Mouse (Mus musculus) G1E (cell line): ENCODE results near the gene Lrp1. TPM values are rescaled to one million over a fixed set of nuclear protein-coding genes. Genes with fewer than 3 reads are reported as not detected.

ENCODE experiments used
- ATAC-seq: 2 replicates; pipeline ENCODE4 v1.8.0; 2016; ENCODE audit warnings: mild to moderate bottlenecking; ENCODE audit not compliant: insufficient number of reproducible peaks, poor library complexity, low FRiP score, severe bottlenecking; ENCODE audit errors: extremely low read depth
- DNase-seq: peaks from one replicate; pipeline ENCODE4 v3.0.0; 2012; ENCODE audit warnings: low spot score
- H3K27me3 ChIP-seq: 2 replicates; pipeline ENCODE4 v1.6.1; 2012; ENCODE audit warnings: mild to moderate bottlenecking, low read length, inconsistent platforms; ENCODE audit not compliant: insufficient read depth
- H3K36me3 ChIP-seq: replicated peaks from 2 replicates; pipeline ENCODE3; 2012; ENCODE audit warnings: mild to moderate bottlenecking, inconsistent platforms
- H3K4me1 ChIP-seq: 2 replicates; pipeline ENCODE4 v1.6.1; 2012; ENCODE audit warnings: low read depth, low read length, inconsistent platforms, mixed read lengths; ENCODE audit not compliant: insufficient read depth
- H3K4me3 ChIP-seq: 2 replicates; pipeline ENCODE4 v1.5.1; 2012; ENCODE audit warnings: low read depth, mild to moderate bottlenecking, inconsistent platforms, low read length, moderate library complexity, mixed read lengths
- H3K9me3 ChIP-seq: replicated peaks from 2 replicates; pipeline ENCODE4 v1.6.1; 2012; ENCODE audit warnings: inconsistent platforms
- CTCF ChIP-seq: IDR thresholded peaks from 2 replicates; pipeline ENCODE4 v1.5.1; 2012; ENCODE audit warnings: low read depth, low read length, inconsistent platforms, mixed read lengths
- GATA1 ChIP-seq: IDR thresholded peaks from 2 replicates; pipeline ENCODE4 v1.6.1; 2012; ENCODE audit warnings: borderline replicate concordance, low read length, inconsistent platforms, mixed read lengths
- GATA2 ChIP-seq: IDR thresholded peaks from 2 replicates; pipeline ENCODE4 v1.6.1; 2012; ENCODE audit warnings: low read depth, low read length, inconsistent platforms, borderline replicate concordance
- POLR2AphosphoS5 ChIP-seq: IDR thresholded peaks from 2 replicates; pipeline ENCODE4 v1.6.1; 2012; ENCODE audit warnings: low read depth, low read length, inconsistent platforms; ENCODE audit not compliant: insufficient replicate concordance
- TAL1 ChIP-seq: conservative IDR thresholded peaks from 2 replicates; pipeline ENCODE4 v1.6.1; 2012; ENCODE audit warnings: low read depth, low read length, inconsistent platforms, mixed read lengths
- polyA plus RNA-seq: library from polyadenylated mRNA; stranded (reverse); fragments of >175 nt; gene quantifications from 2 replicates; pipeline ENCODE4 v1.2.3, GENCODE M21; 2012
- total RNA-seq, 2 experiments: library from RNA; stranded (forward) in 1 of 2; stranded (reverse) in 1 of 2; fragments of 200-1000 nt in 1 of 2; fragments of >200 nt in 1 of 2; fragmentation: Nextera tagmentation in 1 of 2; gene quantifications; 2 replicates each; pipeline ENCODE4 v1.2.3; 2014 to 2017

Gene Lrp1
- total and polyA plus RNA-seq, 3 experiments: 0.27 to 0.67 (median 0.30) TPM

DNA sequence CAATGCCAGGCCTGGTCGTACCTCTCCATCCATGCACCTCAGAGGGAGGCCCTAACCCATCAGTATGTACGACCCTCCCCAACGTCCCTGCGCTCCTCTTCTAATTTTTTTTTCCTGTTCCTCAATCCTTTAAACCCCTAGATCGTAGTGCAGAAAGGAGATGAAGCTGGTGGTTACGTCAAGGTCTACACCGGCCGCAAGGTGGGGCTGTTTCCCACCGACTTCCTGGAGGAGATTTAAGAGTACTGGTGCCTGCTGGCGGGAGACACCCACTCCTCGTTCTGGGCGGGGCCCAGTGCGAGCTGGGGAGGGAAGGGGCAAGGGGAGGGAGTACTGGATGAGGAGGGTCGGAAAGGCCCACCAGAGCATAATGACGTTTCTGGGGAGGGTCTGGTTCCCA lies 112.7 kb downstream of the Lrp1 start:
- H3K36me3 ChIP-seq: no peaks in the 10 kb centered on the region
- H3K27me3 ChIP-seq: peaks cover 74% of the 10 kb centered on the region
- H3K9me3 ChIP-seq: no peaks in the 10 kb centered on the region
- DNase-seq (peak; percentile 77), ATAC-seq (no peak)
- H3K4me1 ChIP-seq: peaks cover 51% of the 10 kb centered on the region
- TF ChIP-seq POLR2AphosphoS5 (no peak), GATA1 (no peak), CTCF (peak; percentile 41; the same call in 1 of the 2 replicates)
- H3K4me3 ChIP-seq: peak overlapping the region; percentile 24; the same call in 1 of the 2 replicates

DNA sequence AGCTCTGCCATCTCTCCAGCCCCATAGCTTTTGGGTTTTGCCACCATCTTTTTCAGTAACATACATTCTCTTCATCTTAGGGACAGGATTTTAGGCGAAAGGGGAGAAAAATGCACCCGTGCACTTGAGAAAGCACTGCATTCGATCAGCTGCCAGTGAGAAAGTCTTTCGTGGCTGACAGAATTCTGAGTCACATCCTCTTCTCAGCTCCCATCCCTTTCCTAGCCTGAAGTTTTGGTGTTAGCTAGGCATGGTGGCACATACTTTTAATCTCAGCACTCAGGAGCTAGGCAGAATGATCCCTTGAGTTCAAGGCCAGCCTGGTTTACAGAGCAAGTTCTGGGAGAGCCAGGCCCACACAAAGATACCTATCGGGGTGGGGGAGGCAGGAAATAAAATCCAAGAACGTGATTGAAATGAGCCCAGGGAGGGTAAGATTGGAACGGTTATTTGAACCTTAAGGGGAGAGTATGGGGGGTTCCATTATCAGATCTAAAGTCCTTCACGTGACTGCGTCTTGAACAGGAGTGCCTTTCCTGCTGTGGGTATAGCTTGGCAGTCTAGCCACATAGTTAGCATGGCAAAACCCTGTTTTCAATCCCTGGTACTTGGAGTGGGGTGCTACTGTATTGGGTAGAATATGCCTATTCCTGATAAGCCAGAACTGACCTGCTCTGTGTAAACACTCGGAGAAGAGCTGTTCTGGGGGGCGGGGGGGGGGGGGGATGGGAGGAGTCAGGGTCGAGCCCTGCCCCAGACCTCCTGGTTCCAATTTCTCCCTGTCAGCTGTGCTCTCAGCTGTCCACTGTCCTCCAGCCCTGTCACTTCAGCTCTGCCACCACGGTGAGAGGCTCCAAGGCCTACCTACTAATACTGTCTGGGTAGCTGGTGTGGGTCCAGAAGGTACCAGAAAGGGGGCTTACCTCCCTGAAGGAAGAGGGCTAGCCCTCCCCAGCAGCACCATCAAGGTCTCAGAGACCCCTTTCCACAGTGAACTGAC lies 119.8 kb downstream of the Lrp1 start, which contains the start of gene Stac3:
Gene Stac3, plus strand, starts transcription at position 793 of the 1,000 bp plus-strand sequence.
- no peak for DNase-seq
- TF ChIP-seq GATA1 (no peak), CTCF (no peak), TAL1 (no peak), POLR2AphosphoS5 (no peak), GATA2 (no peak)
- H3K4me1 ChIP-seq: 0 out of 2 replicates have a peak, but pooled peaks cover 3% of the 10 kb centered on the region
- ATAC-seq: no peak
- H3K4me3 ChIP-seq: no peak within 1 kb of the TSS
- peaks cover 43% of the 10 kb centered on the region for H3K36me3 ChIP-seq
- H3K27me3 ChIP-seq: peaks cover 26% of the 10 kb centered on the region
- no peaks in the 10 kb centered on the region for H3K9me3 ChIP-seq

DNA sequence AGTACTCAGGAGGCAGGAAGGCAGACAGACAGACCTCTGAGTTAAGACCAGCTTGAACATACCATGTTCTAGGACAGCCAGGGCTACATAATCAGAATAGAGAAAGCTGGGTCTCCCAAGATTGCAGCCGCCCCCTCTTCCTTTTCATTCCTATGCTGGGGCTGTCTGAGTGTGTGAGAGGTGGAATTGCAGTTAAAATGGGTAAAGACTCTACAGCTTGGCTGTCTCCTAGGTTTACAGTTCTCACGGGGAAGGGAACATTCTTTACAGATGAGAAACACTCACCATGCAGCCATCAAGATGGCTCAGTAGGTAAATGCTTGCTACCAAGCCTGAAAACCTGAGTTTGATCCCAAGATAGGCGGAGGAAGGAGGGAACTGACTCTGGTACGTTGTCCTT lies 120.9 kb downstream of the Lrp1 start:
- ATAC-seq (no peak), DNase-seq (no peak)
- 0 out of 2 replicates have a peak, but pooled peaks cover 3% of the 10 kb centered on the region for H3K4me1 ChIP-seq
- no peak overlapping the region for H3K4me3 ChIP-seq
- H3K27me3 ChIP-seq: peaks cover 16% of the 10 kb centered on the region
- peaks cover 51% of the 10 kb centered on the region for H3K36me3 ChIP-seq
- H3K9me3 ChIP-seq: no peaks in the 10 kb centered on the region
- TF ChIP-seq TAL1 (no peak), POLR2AphosphoS5 (no peak), GATA2 (no peak), GATA1 (no peak), CTCF (no peak)

DNA sequence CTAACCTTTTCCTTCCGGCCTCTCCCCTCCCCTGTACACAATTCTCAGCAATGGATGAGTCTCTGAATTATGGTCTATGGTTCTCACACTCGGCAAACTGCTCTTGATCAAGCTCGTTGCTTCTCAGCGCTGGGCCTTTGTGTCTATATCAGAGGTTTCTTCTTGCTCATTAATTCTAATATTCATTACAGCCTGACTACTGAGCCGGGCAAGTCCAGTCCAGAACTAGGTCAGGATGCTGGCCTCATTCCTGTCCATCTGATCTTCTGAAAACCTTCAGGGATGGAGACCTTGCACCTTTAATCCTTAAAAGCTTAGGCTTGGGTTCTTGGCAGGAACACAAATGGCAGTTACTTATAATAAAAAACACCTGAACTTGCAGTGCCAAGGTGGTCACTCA lies 121.4 kb downstream of the Lrp1 start:
- no peak for ATAC-seq
- Histone ChIP-seq H3K4me3 (no peak overlapping the region), H3K36me3 (peaks cover 57% of the 10 kb centered on the region), H3K4me1 (0 out of 2 replicates have a peak, but pooled peaks cover 3% of the 10 kb centered on the region), H3K9me3 (no peaks in the 10 kb centered on the region), H3K27me3 (peaks cover 11% of the 10 kb centered on the region)
- no peak for DNase-seq
- TF ChIP-seq TAL1: no peak
- no peak for TF ChIP-seq GATA2
- TF ChIP-seq GATA1: no peak
- TF ChIP-seq CTCF: no peak
- no peak for TF ChIP-seq POLR2AphosphoS5

DNA sequence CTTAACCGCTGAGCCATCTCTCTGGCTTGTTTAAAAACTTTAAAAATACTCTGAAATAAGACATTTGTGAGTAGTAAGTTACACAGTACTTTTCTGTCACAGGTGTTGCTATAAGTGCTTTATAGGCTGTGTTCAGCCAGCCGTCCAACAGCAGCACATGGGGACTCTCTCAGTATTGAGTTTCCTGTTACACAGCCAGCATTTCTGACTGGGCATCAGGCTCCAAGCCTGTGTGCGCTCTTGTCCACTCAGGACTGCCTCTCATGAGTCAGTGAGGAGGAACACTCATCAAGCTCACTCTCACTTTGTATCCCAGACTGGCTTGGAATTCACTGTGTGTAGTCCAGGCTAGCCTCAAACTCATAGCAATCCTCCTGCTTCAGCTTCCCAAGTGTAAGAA lies 124.8 kb downstream of the Lrp1 start:
- DNase-seq (no peak), ATAC-seq (no peak)
- no peak overlapping the region for H3K4me3 ChIP-seq
- H3K36me3 ChIP-seq: peaks cover 89% of the 10 kb centered on the region
- H3K27me3 ChIP-seq: no peaks in the 10 kb centered on the region
- TF ChIP-seq GATA2 (no peak), TAL1 (no peak), POLR2AphosphoS5 (no peak), CTCF (no peak), GATA1 (no peak)
- 0 out of 2 replicates have a peak, but pooled peaks cover 2% of the 10 kb centered on the region for H3K4me1 ChIP-seq
- H3K9me3 ChIP-seq: no peaks in the 10 kb centered on the region

DNA sequence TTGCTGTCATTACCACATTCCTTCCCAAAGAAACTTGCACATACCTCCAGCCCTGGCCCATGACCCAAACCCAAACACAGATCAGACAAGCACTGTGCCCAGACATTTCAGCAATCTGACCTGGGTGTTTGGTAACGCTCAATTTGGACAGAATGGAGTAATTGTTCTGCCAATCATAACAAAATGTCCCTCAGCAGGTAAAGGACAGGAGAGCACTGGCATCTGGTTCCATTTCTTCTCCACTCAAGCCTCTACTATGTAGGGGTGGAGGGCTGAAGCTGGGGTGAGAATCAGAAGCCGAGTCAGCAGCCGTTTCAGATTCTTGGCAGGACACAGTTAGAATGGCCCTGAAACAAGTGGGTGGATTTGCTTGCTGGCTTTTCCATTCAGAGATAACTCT lies 128.8 kb downstream of the Lrp1 start:
- H3K27me3 ChIP-seq: no peaks in the 10 kb centered on the region
- H3K4me1 ChIP-seq: no peaks in the 10 kb centered on the region
- ATAC-seq (no peak), DNase-seq (no peak)
- H3K9me3 ChIP-seq: no peaks in the 10 kb centered on the region
- H3K4me3 ChIP-seq: no peak overlapping the region
- TF ChIP-seq POLR2AphosphoS5: no peak
- H3K36me3 ChIP-seq: peaks cover 93% of the 10 kb centered on the region
